Mouse (Mus musculus) megakaryocyte-erythroid progenitor cell, adult 5-6 weeks (primary cell): ENCODE results near the gene Ndufs6. TPM values are rescaled to one million over a fixed set of nuclear protein-coding genes. Genes with fewer than 3 reads are reported as not detected.

Source experiments
- ATAC-seq: replicated peaks from 2 replicates; pipeline ENCODE4 v1.8.0; 2016; ENCODE audit warnings: mild to moderate bottlenecking, inconsistent platforms; ENCODE audit not compliant: severe bottlenecking, poor library complexity, low FRiP score, low TSS enrichment
- total RNA-seq, 2 experiments: library from RNA; stranded (forward) in 1 of 2; stranded (reverse) in 1 of 2; fragments of 200-1000, 215-1000 nt in 1 of 2; fragments of >200 nt in 1 of 2; fragmentation: Nextera tagmentation in 1 of 2; gene quantifications; 2 replicates each; pipeline ENCODE4 v1.2.3; 2014 to 2017

The Ndufs6 gene
- total RNA-seq, 2 experiments from 2014 or later, result 162 to 338 TPM

GRCm38 (mm10) chr13:73310183-73310929, 18.0 kb downstream of the Ndufs6 start:
- peak; percentile 74 for ATAC-seq

GRCm38 (mm10) chr13:73306430-73306829, 21.9 kb downstream of the Ndufs6 start:
- no peak for ATAC-seq

GRCm38 (mm10) chr13:73306085-73306410, 22.3 kb downstream of the Ndufs6 start:
- ATAC-seq, result no peak

GRCm38 (mm10) chr13:73305398-73306084, 22.8 kb downstream of the Ndufs6 start:
- ATAC-seq, result no peak

- ATAC-seq, result no peak
Measured at GRCm38 (mm10) chr13:73304729-73305128, 23.6 kb downstream of the Ndufs6 start.

- ATAC-seq, result no peak
Measured at GRCm38 (mm10) chr13:73299322-73299721, 29.0 kb downstream of the Ndufs6 start.

GRCm38 (mm10) chr13:73298717-73299116, 29.6 kb downstream of the Ndufs6 start:
- ATAC-seq, result no peak

GRCm38 (mm10) chr13:73291102-73291501, 37.2 kb downstream of the Ndufs6 start:
- ATAC-seq, result no peak

GRCm38 (mm10) chr13:73290206-73290605, 38.1 kb downstream of the Ndufs6 start:
- ATAC-seq, result no peak

- no peak for ATAC-seq
Measured at GRCm38 (mm10) chr13:73283534-73283933, 44.8 kb downstream of the Ndufs6 start.

GRCm38 (mm10) chr13:73282407-73282806, 45.9 kb downstream of the Ndufs6 start:
- ATAC-seq, result no peak

- no peak for ATAC-seq
Measured at GRCm38 (mm10) chr13:73279196-73279595, 49.1 kb downstream of the Ndufs6 start.

- ATAC-seq, result no peak
Measured at GRCm38 (mm10) chr13:73277797-73278196, 50.5 kb downstream of the Ndufs6 start.

- no peak for ATAC-seq
Measured at GRCm38 (mm10) chr13:73277361-73277760, 51.0 kb downstream of the Ndufs6 start.

GRCm38 (mm10) chr13:73273536-73273935, 54.8 kb downstream of the Ndufs6 start:
- no peak for ATAC-seq

- ATAC-seq, result no peak
Measured at GRCm38 (mm10) chr13:73272794-73273282, 55.5 kb downstream of the Ndufs6 start.

- no peak for ATAC-seq
Measured at GRCm38 (mm10) chr13:73271336-73272242, 56.8 kb downstream of the Ndufs6 start.

GRCm38 (mm10) chr13:73270451-73271081, 57.8 kb downstream of the Ndufs6 start:
- ATAC-seq, result no peak

- no peak for ATAC-seq
Measured at GRCm38 (mm10) chr13:73269891-73270290, 58.5 kb downstream of the Ndufs6 start.
